Mouse (Mus musculus): ENCODE data around the gene Pgc. TPM values are rescaled to one million over a fixed set of nuclear protein-coding genes. Genes with fewer than 3 reads are reported as not detected.

The Pgc gene
- not detected for polyA plus RNA-seq (2015; fragmentation: Illumina TruSeq; extraction: RNeasy Lipid Tissue Mini Kit (QIAGEN cat#74804); ENCODE audit: insufficient read depth, low replicate concordance)

GRCm38 (mm10) chr17:47726566-47726965 lies at the start of gene Pgc:
Gene Pgc (plus strand): TSS chr17:47726842.

GRCm38 (mm10) chr17:47688344-47688607 lies 38.4 kb upstream of the Pgc start, which contains the start of gene Tomm6:
Gene Tomm6 (minus strand): TSS chr17:47688386.

GRCm38 (mm10) chr17:47688608-47689575 lies 37.8 kb upstream of the Pgc start, which contains the start of gene Frs3:
Gene Frs3 (plus strand): TSS chr17:47689030.

GRCm38 (mm10) chr17:47694442-47694502 lies 32.4 kb upstream of the Pgc start, which contains the start of gene Gm21981:
Gene Gm21981 (minus strand): TSS chr17:47694455.

GRCm38 (mm10) chr17:47694503-47695336 lies 31.9 kb upstream of the Pgc start, which contains the start of gene Prickle4:
Gene Prickle4 (minus strand): TSS chr17:47694736.

GRCm38 (mm10) chr17:47736856-47737255 lies 10.2 kb downstream of the Pgc start, which contains the start of gene Tfeb:
Gene Tfeb (plus strand): TSS chr17:47737030.

Other genes with a start within 250 kb of the Pgc start
- 36.4 TPM for gene Taf8, start 224.6 kb upstream of the Pgc start, polyA plus RNA-seq (2015; fragmentation: Illumina TruSeq; extraction: RNeasy Lipid Tissue Mini Kit (QIAGEN cat#74804); ENCODE audit: insufficient read depth, low replicate concordance)
- 122 TPM for gene Ccnd3, start 221.8 kb upstream of the Pgc start, polyA plus RNA-seq (2015; fragmentation: Illumina TruSeq; extraction: RNeasy Lipid Tissue Mini Kit (QIAGEN cat#74804); ENCODE audit: insufficient read depth, low replicate concordance)
- gene Bysl, start 115.3 kb upstream of the Pgc start, polyA plus RNA-seq (2015; fragmentation: Illumina TruSeq; extraction: RNeasy Lipid Tissue Mini Kit (QIAGEN cat#74804); ENCODE audit: insufficient read depth, low replicate concordance), result 7.4 TPM
- 45.4 TPM for gene Med20, start 115.3 kb upstream of the Pgc start, polyA plus RNA-seq (2015; fragmentation: Illumina TruSeq; extraction: RNeasy Lipid Tissue Mini Kit (QIAGEN cat#74804); ENCODE audit: insufficient read depth, low replicate concordance)
- gene Gm20517, start 115.3 kb upstream of the Pgc start, polyA plus RNA-seq (2015; fragmentation: Illumina TruSeq; extraction: RNeasy Lipid Tissue Mini Kit (QIAGEN cat#74804); ENCODE audit: insufficient read depth, low replicate concordance), result 0.79 TPM
- gene Usp49, start 96.2 kb upstream of the Pgc start, polyA plus RNA-seq (2015; fragmentation: Illumina TruSeq; extraction: RNeasy Lipid Tissue Mini Kit (QIAGEN cat#74804); ENCODE audit: insufficient read depth, low replicate concordance), result 6.0 TPM
- gene Tomm6, start 38.5 kb upstream of the Pgc start, polyA plus RNA-seq (2015; fragmentation: Illumina TruSeq; extraction: RNeasy Lipid Tissue Mini Kit (QIAGEN cat#74804); ENCODE audit: insufficient read depth, low replicate concordance), result 90.5 TPM
- gene Frs3, start 37.8 kb upstream of the Pgc start, polyA plus RNA-seq (2015; fragmentation: Illumina TruSeq; extraction: RNeasy Lipid Tissue Mini Kit (QIAGEN cat#74804); ENCODE audit: insufficient read depth, low replicate concordance), result 1.0 TPM
- 0.12 TPM for gene Gm21981, start 32.4 kb upstream of the Pgc start, polyA plus RNA-seq (2015; fragmentation: Illumina TruSeq; extraction: RNeasy Lipid Tissue Mini Kit (QIAGEN cat#74804); ENCODE audit: insufficient read depth, low replicate concordance)
- gene Prickle4, start 32.1 kb upstream of the Pgc start, polyA plus RNA-seq (2015; fragmentation: Illumina TruSeq; extraction: RNeasy Lipid Tissue Mini Kit (QIAGEN cat#74804); ENCODE audit: insufficient read depth, low replicate concordance), result not detected
- 15.4 TPM for gene Tfeb, start 10.2 kb downstream of the Pgc start, polyA plus RNA-seq (2015; fragmentation: Illumina TruSeq; extraction: RNeasy Lipid Tissue Mini Kit (QIAGEN cat#74804); ENCODE audit: insufficient read depth, low replicate concordance)
- not detected for gene Mdfi, start 107.8 kb downstream of the Pgc start, polyA plus RNA-seq (2015; fragmentation: Illumina TruSeq; extraction: RNeasy Lipid Tissue Mini Kit (QIAGEN cat#74804); ENCODE audit: insufficient read depth, low replicate concordance)
- gene Foxp4, start 197.8 kb downstream of the Pgc start, polyA plus RNA-seq (2015; fragmentation: Illumina TruSeq; extraction: RNeasy Lipid Tissue Mini Kit (QIAGEN cat#74804); ENCODE audit: insufficient read depth, low replicate concordance), result 8.1 TPM

Measured in spleen, adult 10 weeks (tissue).